Mouse (Mus musculus) ES-E14 (cell line): ENCODE measurements at regions not wholly inside any gene's neighbourhood (a gene's known extent, or its start where the extent isn't known, plus 50 kb on each side); places are given as distances from the start of the nearest gene placed in this dataset.

ENCODE experiments used
- DNase-seq: peaks from one replicate; pipeline ENCODE4 v3.0.0-alpha.2; 2013; ENCODE audit warnings: low read depth, low spot score
- H3K27ac ChIP-seq: 2 replicates; pipeline ENCODE4 v1.5.1; 2012; ENCODE audit warnings: low read depth, mild to moderate bottlenecking, low read length, moderate library complexity, mixed read lengths; ENCODE audit not compliant: poor library complexity, insufficient read depth, severe bottlenecking
- H3K36me3 ChIP-seq: 2 replicates; pipeline ENCODE4 v1.6.1; 2012; ENCODE audit warnings: mild to moderate bottlenecking, low read length, moderate library complexity, mixed read lengths; ENCODE audit not compliant: control insufficient read depth, poor library complexity, insufficient read depth, severe bottlenecking
- H3K4me1 ChIP-seq, 2 experiments: fragments of 150-350 bp in 1 of 2; sonication (generic) in 1 of 2; 2 replicates each; pipeline ENCODE4 v1.6.1; 2012; ENCODE audit warnings: low read length in 2 of 2, mild to moderate bottlenecking in 1 of 2, mixed read lengths in 1 of 2; ENCODE audit not compliant: control insufficient read depth in 2 of 2, insufficient read depth in 2 of 2, poor library complexity in 1 of 2
- H3K4me3 ChIP-seq, 2 experiments: fragments of 150-350 bp in 1 of 2; sonication (generic) in 1 of 2; 2 replicates each; pipeline ENCODE4 v1.5.1; 2012; ENCODE audit warnings: low read length in 2 of 2, low read depth in 1 of 2, mild to moderate bottlenecking in 1 of 2, mixed read lengths in 1 of 2; ENCODE audit not compliant: insufficient read depth in 1 of 2, poor library complexity in 1 of 2, severe bottlenecking in 1 of 2
- H3K9ac ChIP-seq: 2 replicates; pipeline ENCODE4 v1.6.1; 2012; ENCODE audit warnings: low read depth, mild to moderate bottlenecking, low read length, mixed read lengths; ENCODE audit not compliant: poor library complexity, insufficient read depth, severe bottlenecking
- H3K9me3 ChIP-seq: fragments of 150-350 bp; sonication (generic); 2 replicates; pipeline ENCODE4 v1.6.1; 2012; ENCODE audit warnings: low read depth, mild to moderate bottlenecking, low read length; ENCODE audit not compliant: control insufficient read depth, insufficient read depth
- CHD2 ChIP-seq: IDR thresholded peaks from 2 replicates; pipeline ENCODE4 v1.6.1; 2014; ENCODE audit warnings: mild to moderate bottlenecking, low read depth, low read length, inconsistent platforms
- HCFC1 ChIP-seq: IDR thresholded peaks from 2 replicates; pipeline ENCODE4 v1.6.1; 2012; ENCODE audit warnings: low read length, inconsistent platforms, borderline replicate concordance; ENCODE audit not compliant: insufficient read depth
- MAFK ChIP-seq: IDR thresholded peaks from 2 replicates; pipeline ENCODE4 v1.6.1; 2014; ENCODE audit warnings: mild to moderate bottlenecking, low read depth, low read length, inconsistent platforms; ENCODE audit not compliant: insufficient read depth
- ZC3H11A ChIP-seq: IDR thresholded peaks from 2 replicates; pipeline ENCODE4 v1.6.1; 2012; ENCODE audit warnings: low read depth, mild to moderate bottlenecking, inconsistent platforms, low read length, borderline replicate concordance
- ZNF384 ChIP-seq: IDR thresholded peaks from 2 replicates; pipeline ENCODE4 v1.6.1; 2012; ENCODE audit warnings: low read depth, low read length, inconsistent platforms
- in situ Hi-C, 2 experiments: fragments of 600-800 bp; cut with MboI; formaldehyde crosslinking; loops; one replicate each; pipeline ENCODE4 v1.15.1; 2025; ENCODE audit warnings: low sequenced_read_pairs in 2 of 2, inconsistent platforms in 1 of 2; ENCODE audit not compliant: unreplicated experiment in 2 of 2

- no peak for DNase-seq
- no peak for TF ChIP-seq HCFC1
- TF ChIP-seq ZNF384: no peak
- no peak for TF ChIP-seq ZC3H11A
- TF ChIP-seq CHD2: no peak
- no peak for TF ChIP-seq MAFK
- no peak overlapping the region for H3K4me3 ChIP-seq
- no peak overlapping the region for H3K9ac ChIP-seq
- H3K9me3 ChIP-seq: no peaks in the 10 kb centered on the region
- no peaks in the 10 kb centered on the region for H3K36me3 ChIP-seq
- in situ Hi-C loops: no loop called here
- no peaks in the 10 kb centered on the region for H3K4me1 ChIP-seq
- no peak overlapping the region for H3K27ac ChIP-seq
These were observed 61.1 kb upstream of the Mpped2 start for GRCm38 (mm10) chr2:106631986-106632385.
